Comparison of ENCODE assay signal across 12 mouse cellular contexts in the genomic region with DNA sequence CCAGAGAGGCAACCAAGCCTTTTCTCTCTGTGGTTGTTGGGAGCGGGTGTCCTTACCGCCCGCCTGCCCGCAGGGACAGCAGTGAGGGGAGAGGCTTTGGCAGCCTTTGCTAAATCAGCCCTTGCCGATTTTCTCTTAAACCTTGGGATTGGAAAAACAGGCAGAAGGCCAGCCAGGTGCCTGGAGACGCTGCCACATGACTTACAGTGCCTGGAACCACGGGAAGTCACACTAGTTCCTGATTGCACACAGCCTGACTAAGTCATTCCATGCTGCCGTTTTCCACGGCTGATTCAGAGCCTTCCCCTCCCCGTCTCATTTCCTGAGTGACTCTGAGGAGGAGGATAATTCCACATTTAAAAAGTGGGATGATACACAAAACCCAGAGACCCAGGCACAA. TPM values are rescaled to one million over a fixed set of nuclear protein-coding genes. Genes with fewer than 3 reads are reported as not detected.
DNase-seq lines count a peak whose midpoint lies in the region; ATAC-seq and TF ChIP-seq lines count a peak whose summit lies in the region.
"Had no signal": no experiment of that assay in that cellular context is flagged by ENCODE, and none has a peak within 500 bp of the region (broad histone marks: within the 10 kb centered on the region; RNA-seq: fewer than 3 reads in every experiment).

No protein-coding gene starts in this region.

- 0 out of 2 replicates have a peak overlapping the region, but pooled peaks have one; percentile 17 for H3K9ac ChIP-seq in intestine, postnatal 0 days (ENCODE audit: low read depth, low read length)
- H3K9ac ChIP-seq in neural tube, embryonic 15.5 days (replicated peaks): no peak overlapping the region
- no peak overlapping the region for H3K9ac ChIP-seq in liver, embryonic 11.5 days (ENCODE audit: low read depth, low read length)
- H3K9ac ChIP-seq: liver, embryonic 12.5 days; midbrain, embryonic 15.5 days had no signal

- no peak for DNase-seq in gastrocnemius, adult 2 months
- DNase-seq in gastrocnemius, postnatal 10 days: no peak
- DNase-seq in right cerebral cortex, adult 2 months (ENCODE audit: low spot score in 2 of 2): peak; percentile 47 to 59
- no peak for DNase-seq in right cerebral cortex, postnatal 4 days
- DNase-seq in embryo, embryonic 11 days: no peak
- DNase-seq in liver, embryonic 11.5 days (ENCODE audit: low spot score): no peak
- DNase-seq: right cerebral cortex, postnatal 25 days; thymus, postnatal 25 days had no signal

- H3K4me1 ChIP-seq in intestine, postnatal 0 days (replicated peaks; ENCODE audit: control insufficient read depth, insufficient read depth, low read length): peaks cover 16% of the 10 kb centered on the region; the same call in 1 of the 2 replicates
- H3K4me1 ChIP-seq in neural tube, embryonic 15.5 days: peaks cover 29% of the 10 kb centered on the region
- peaks cover 3% of the 10 kb centered on the region; the same call in 1 of the 2 replicates for H3K4me1 ChIP-seq in liver, embryonic 11.5 days (replicated peaks; ENCODE audit: control insufficient read depth, insufficient read depth, low read length)

- H3K27me3 ChIP-seq in intestine, postnatal 0 days (replicated peaks; ENCODE audit: control insufficient read depth, insufficient read depth, low read length): no peaks in the 10 kb centered on the region
- no peaks in the 10 kb centered on the region for H3K27me3 ChIP-seq in neural tube, embryonic 15.5 days (replicated peaks)
- H3K27me3 ChIP-seq in liver, embryonic 11.5 days (replicated peaks; ENCODE audit: control insufficient read depth, insufficient read depth, low read length): no peaks in the 10 kb centered on the region
- H3K27me3 ChIP-seq: liver, embryonic 12.5 days; midbrain, embryonic 15.5 days had no signal

- WGBS in intestine, postnatal 0 days: 44% methylated on average over 10 of the region's 10 CpGs
- WGBS in neural tube, embryonic 15.5 days: 43% methylated on average over 10 of the region's 10 CpGs
- WGBS in liver, embryonic 11.5 days: 66% methylated on average over 10 of the region's 10 CpGs

- H3K36me3 ChIP-seq in intestine, postnatal 0 days (ENCODE audit: control insufficient read depth, insufficient read depth): no peaks in the 10 kb centered on the region
- no peaks in the 10 kb centered on the region for H3K36me3 ChIP-seq in neural tube, embryonic 15.5 days
- H3K36me3 ChIP-seq in liver, embryonic 11.5 days (ENCODE audit: control insufficient read depth, insufficient read depth, low read length): no peaks in the 10 kb centered on the region
- H3K36me3 ChIP-seq: liver, embryonic 12.5 days; midbrain, embryonic 15.5 days had no signal

- no peaks in the 10 kb centered on the region for H3K9me3 ChIP-seq in intestine, postnatal 0 days (ENCODE audit: control insufficient read depth)
- no peaks in the 10 kb centered on the region for H3K9me3 ChIP-seq in neural tube, embryonic 15.5 days (replicated peaks)
- H3K9me3 ChIP-seq in liver, embryonic 11.5 days (ENCODE audit: control insufficient read depth, low read length): no peaks in the 10 kb centered on the region
- H3K9me3 ChIP-seq: liver, embryonic 12.5 days; midbrain, embryonic 15.5 days had no signal

- TF ChIP-seq CTCF in gastrocnemius, adult 2 months (IDR thresholded peaks at IDR 0.05): no peak
- TF ChIP-seq CTCF in intestine, postnatal 0 days (IDR thresholded peaks at IDR 0.05; ENCODE audit: low read depth): no peak

- ATAC-seq in intestine, postnatal 0 days: no peak
- ATAC-seq in neural tube, embryonic 15.5 days (ENCODE audit: low FRiP score): no peak
- ATAC-seq in liver, embryonic 11.5 days (replicated peaks; ENCODE audit: low FRiP score): no peak
- ATAC-seq: liver, embryonic 12.5 days; midbrain, embryonic 15.5 days had no signal

- H3K4me3 ChIP-seq in gastrocnemius, adult 2 months: peak overlapping the region; percentile 11; the same call in 1 of the 2 replicates
- no peak overlapping the region for H3K4me3 ChIP-seq in intestine, postnatal 0 days (ENCODE audit: low read depth, low read length)
- H3K4me3 ChIP-seq in neural tube, embryonic 15.5 days (replicated peaks): no peak overlapping the region
- H3K4me3 ChIP-seq in liver, embryonic 11.5 days (ENCODE audit: low read depth, low read length): no peak overlapping the region
- H3K4me3 ChIP-seq: liver, embryonic 12.5 days; midbrain, embryonic 15.5 days had no signal

- intact Hi-C loops in gastrocnemius, adult 2 months (cut with DNase I): no loop called here

- H3K27ac ChIP-seq in gastrocnemius, adult 2 months: peak overlapping the region; percentile 33; the same call in 1 of the 2 replicates
- peak overlapping the region; percentile 91 for H3K27ac ChIP-seq in intestine, postnatal 0 days (ENCODE audit: low read depth, low read length)
- H3K27ac ChIP-seq in neural tube, embryonic 15.5 days (replicated peaks): peak overlapping the region; percentile 74
- no peak overlapping the region for H3K27ac ChIP-seq in liver, embryonic 11.5 days (ENCODE audit: low read depth, low read length)
- H3K27ac ChIP-seq: liver, embryonic 12.5 days; midbrain, embryonic 15.5 days had no signal

- no peak overlapping the region for H3K4me2 ChIP-seq in intestine, postnatal 0 days (replicated peaks; ENCODE audit: low read depth)
- peak overlapping the region; percentile 17; the same call in 1 of the 2 replicates for H3K4me2 ChIP-seq in neural tube, embryonic 15.5 days
- H3K4me2 ChIP-seq in liver, embryonic 11.5 days: no peak overlapping the region
- H3K4me2 ChIP-seq: liver, embryonic 12.5 days; midbrain, embryonic 15.5 days had no signal

RNA-seq across cellular contexts. Expression of a gene that starts 47.3 kb away (rescaled TPM):
- total RNA-seq in gastrocnemius, adult 2 months (2021): 10 to 100 TPM; 76.4 to 93.3 TPM
- 10 to 100 TPM; 45.3 to 51.6 TPM for total RNA-seq in gastrocnemius, postnatal 10 days (2021)
- 52.0 and 86.5 TPM in 2 replicates for polyA plus RNA-seq in intestine, postnatal 0 days (2015; fragmentation: Nextera tagmentation; extraction: Ambion mirVana)
- 67.1 and 79.4 TPM in 2 replicates for polyA plus RNA-seq in neural tube, embryonic 15.5 days (2015; fragmentation: Nextera tagmentation; extraction: Ambion mirVana)
- polyA plus RNA-seq in liver, embryonic 11.5 days (2014; fragmentation: Nextera tagmentation; extraction: Ambion mirVana): 21.6 and 21.9 TPM in 2 replicates

Comparison
In these comparisons a context has a peak if more than half of its experiments do, and no peak if none do; other contexts are left out.
1. DNase-seq: peak in right cerebral cortex, adult 2 months (2 of 2); none in gastrocnemius, adult 2 months (single experiment), gastrocnemius, postnatal 10 days (single experiment), right cerebral cortex, postnatal 4 days (single experiment), embryo, embryonic 11 days (single experiment) and liver, embryonic 11.5 days (single experiment).